Mouse (Mus musculus) yolk sac, embryonic 10.5 days (tissue): ENCODE data around the gene Vegfb.

Experiments
- DNase-seq: peaks from one replicate; pipeline ENCODE4 v3.0.0-alpha.2; 2017; ENCODE audit warnings: low spot score

Gene Vegfb

DNA sequence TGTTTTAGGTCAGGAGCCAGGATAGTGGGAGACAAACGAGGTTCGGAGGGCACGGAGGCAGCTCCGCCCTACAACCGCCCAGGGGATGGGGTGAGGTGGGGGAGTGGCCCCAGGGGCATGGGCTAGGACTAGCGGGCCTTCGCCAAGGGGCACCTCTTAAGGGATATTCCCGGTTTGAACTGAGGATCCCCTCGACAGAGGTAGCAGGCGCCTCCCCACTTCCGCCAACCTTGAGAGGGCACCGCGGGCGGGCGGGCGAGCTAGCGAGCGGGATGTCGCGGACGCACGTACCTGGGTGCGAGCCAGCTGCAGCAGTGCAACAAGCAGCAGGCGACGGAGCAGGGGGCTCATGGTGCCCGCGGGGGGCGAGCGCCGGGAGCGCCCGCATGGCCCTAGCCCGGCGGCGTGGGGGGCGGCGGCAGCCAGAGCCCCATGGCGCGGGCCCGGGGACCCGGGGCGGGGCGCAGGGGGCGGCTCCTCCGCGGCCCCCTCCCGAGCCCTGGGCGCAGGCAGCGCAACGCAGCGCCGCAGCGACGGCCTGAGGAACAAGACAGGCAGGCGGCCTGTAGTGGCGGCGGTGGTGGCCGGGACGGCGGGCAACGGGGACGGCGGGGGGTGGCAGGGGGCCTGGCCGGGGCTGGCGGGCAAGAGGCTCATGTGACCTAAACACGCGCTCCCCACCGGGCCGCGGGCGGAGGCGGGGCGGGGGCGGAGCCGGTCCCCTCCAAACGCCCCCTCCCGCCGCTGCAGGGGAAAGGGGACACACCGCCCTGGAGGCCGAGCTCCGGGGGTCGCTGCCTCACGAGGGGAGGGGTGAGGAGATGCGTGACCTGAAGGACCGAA lies at the start of gene Vegfb:
Gene Vegfb (minus strand): TSS at position 591 of the 843 bp plus-strand sequence.
- peak; percentile 83 for DNase-seq

GRCm38 (mm10) chr19:7034006-7034405 lies 46.6 kb upstream of the Vegfb start:
- DNase-seq = no peak

DNA sequence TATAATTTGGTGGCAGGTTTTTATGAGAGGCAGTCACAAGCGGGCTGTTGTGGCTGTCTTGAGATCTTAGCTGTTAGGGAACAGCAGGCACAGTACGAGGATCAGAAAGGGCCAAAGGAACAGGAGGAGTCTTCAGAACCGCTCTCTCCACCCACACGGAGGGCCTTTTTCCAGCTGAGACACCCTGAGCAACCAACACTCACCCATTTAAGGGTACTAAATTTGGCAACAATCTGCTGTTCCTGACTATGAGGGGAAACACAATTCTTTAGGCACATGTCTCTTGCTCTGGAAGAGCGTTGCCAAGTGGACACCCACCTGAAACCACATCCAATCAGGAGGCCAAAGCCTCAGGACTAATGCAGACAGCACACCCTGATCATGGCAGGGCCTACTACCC lies 42.1 kb upstream of the Vegfb start:
- DNase-seq = no peak

GRCm38 (mm10) chr19:7020224-7020641 lies 32.8 kb upstream of the Vegfb start:
- no peak for DNase-seq

- no peak for DNase-seq
Measured at GRCm38 (mm10) chr19:7019191-7019590, 31.7 kb upstream of the Vegfb start, which contains the start of gene Fermt3. Gene Fermt3, minus strand, starts transcription at chr19:7019469.

GRCm38 (mm10) chr19:7018546-7018945 lies 31.1 kb upstream of the Vegfb start:
- no peak for DNase-seq

- no peak for DNase-seq
Measured at GRCm38 (mm10) chr19:7017541-7018457, 30.3 kb upstream of the Vegfb start.

DNA sequence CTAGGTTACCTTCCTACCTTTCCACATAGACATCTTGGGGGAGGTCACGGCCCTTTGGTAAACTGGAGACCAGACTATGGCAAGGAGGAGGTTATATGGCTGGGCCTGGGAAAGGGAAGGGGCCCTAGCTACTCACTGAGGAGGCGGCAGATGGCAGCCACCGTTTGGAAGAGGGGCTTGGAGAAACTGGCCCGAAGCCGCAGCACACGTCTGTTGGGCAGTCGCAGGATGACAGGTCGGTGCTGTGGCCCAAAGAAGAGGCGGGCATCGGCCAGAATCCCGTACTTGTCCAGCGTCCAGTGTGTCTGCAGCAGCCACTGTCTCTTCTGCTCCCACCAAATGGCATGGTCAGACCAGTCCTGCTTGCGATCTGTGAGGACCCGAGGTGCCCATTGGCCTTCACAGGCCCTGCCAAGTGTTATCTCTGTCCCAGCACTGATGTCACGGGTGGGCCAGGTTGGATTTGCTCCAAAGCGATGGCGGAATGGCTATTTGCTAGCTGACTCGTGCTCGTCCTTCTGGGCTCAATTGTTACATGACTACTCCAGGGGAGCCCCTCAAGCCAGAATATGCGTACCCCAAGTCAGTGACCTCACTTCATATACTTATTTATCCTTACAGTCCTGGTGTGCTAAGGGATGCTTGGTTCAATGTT lies 27.2 kb upstream of the Vegfb start:
- DNase-seq = no peak

DNA sequence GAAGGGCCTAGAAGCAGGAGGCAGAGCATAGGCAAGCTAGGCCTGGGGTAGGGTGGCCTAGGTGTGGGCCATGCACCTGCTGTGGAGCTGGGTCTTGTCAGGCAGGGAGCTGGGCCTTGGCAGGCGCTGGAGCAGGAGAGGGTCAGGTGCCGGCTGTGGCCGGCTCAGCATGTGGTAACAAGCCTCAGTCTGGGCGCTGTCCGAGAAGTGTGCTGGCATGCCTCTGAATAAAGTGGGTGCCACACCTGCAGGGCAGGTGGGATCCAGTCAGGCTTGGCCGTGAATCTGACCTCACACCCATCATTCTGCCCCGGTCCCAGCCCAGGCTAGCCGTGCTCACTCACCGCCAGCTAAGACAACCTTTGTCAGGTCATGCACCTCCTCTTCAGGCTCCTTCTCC lies 26.5 kb upstream of the Vegfb start:
- DNase-seq = no peak

GRCm38 (mm10) chr19:7012426-7012825 lies 25.0 kb upstream of the Vegfb start:
- DNase-seq = peak; percentile 73

DNA sequence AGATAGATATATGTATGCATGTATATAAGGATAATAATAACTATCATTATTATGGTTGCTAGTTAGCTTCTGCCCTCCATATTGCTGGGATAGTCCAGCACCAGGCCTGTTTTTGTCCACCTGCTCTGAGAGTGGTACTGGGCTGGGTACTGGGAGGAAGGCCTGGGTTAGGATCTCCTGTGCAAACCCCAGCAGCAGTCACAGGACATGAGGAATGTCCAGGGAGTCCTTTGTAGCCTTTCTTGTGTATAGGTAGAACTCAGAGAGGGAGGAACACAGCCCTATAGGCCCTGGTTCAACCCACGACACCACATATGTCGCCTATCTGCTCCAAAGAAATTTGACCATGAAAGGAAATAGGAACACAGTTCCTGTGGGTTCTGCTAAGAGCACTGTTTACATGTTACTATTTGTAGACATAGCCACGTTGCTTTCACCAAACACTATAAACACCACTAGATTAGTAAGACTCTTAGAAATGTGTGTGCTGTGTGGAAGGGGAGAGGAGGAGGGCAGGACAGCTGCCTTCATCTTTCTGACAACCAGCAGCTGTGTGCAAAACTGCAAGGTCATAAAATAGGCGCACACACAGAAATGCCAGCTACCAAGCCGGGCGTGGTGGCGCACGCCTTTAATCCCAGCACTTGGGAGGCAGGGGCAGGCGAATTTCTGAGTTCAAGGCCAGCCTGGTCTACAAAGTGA lies 19.6 kb upstream of the Vegfb start:
- DNase-seq = no peak

DNA sequence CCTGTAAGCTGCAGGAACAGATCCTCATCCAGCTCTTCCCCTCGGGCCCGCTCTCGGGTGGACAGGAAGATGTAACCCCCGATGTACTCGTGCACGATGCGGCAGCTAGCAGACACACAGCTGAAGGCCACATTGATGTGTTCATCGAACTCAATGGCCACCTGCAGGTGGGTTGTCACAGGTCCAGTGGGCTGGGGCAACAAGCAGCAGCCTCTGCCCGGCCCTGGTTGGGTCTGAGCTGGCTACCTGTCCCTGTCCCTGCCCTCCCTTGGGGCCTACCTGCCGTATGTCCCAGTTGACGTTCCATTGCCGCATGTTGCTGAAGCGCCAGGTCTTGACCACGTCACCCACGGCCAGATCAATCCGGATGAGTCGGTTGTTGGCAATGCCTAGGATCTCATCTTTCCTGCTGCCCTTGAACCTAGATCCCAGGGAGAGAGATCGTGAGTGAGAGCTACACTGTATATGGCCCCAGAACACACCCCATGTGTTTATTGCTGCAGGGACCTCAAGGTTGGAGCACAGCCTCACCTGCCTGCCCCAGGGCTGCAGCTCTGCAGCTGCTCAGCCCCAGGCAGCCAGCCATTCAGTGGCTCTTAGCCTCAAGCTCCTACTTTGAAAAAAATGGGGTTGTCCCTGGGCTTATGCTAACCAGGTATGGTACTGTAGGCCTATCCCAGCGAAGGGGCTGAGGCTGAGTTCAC lies 12.1 kb upstream of the Vegfb start:
- no peak for DNase-seq

- no peak for DNase-seq
Measured at GRCm38 (mm10) chr19:6997721-6998290, 10.4 kb upstream of the Vegfb start.

DNA sequence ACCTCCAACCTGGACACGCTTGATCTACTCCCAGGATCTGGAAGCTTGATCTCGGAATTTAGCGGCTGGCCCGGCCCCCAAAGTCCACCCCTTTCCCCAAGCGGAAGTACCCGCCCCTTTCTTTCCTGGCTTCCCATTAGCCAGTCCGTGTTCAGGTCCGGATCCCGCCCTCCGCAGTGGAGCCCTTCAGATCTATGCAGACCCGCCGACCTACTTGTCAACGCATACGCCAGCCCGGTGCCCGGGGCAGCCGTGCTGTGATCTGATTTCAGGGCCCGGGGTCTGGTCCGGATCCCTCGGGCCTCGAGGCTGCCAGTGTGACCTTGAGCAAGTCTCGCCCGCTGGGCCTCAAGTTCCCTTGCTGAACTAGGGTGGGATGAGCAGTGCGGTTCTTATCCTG lies 8.6 kb upstream of the Vegfb start, which contains the start of the genes Nudt22 and Trpt1:
Gene Nudt22 (minus strand): TSS at position 112 of the 400 bp plus-strand sequence.
Gene Trpt1 (plus strand): TSS at position 126 of the 400 bp plus-strand sequence.
- DNase-seq = peak; percentile 89

- no peak for DNase-seq
Measured at GRCm38 (mm10) chr19:6995255-6995991, 8.0 kb upstream of the Vegfb start.

GRCm38 (mm10) chr19:6994489-6994888 lies 7.0 kb upstream of the Vegfb start:
- no peak for DNase-seq

DNA sequence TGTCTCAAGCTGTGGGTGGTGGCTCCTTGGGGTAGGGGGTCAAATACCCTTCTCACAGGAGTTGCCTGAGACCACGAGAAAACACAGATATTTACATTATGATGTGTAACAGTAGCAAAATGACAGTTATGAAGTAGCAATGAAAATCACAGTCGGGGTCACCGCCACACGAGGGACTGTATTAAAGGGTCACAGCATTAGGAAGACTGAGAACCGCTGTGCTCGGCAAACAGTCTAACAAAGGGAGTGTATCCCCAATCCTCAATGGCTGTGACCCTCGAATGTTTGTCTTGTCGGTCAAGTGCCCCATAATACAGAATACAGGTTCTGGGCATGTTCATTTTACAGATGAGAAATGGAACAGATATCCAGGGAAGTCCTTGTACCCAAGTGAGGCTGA lies 6.6 kb upstream of the Vegfb start:
- DNase-seq = no peak

- no peak for DNase-seq
Measured at GRCm38 (mm10) chr19:6993011-6993770, 5.7 kb upstream of the Vegfb start.
